Mouse (Mus musculus): ENCODE measurements around the gene Dscam. TPM values are rescaled to one million over a fixed set of nuclear protein-coding genes. Genes with fewer than 3 reads are reported as not detected.

The Dscam gene
- polyA plus RNA-seq, 1 experiment from 2014 or later, result not detected

DNA sequence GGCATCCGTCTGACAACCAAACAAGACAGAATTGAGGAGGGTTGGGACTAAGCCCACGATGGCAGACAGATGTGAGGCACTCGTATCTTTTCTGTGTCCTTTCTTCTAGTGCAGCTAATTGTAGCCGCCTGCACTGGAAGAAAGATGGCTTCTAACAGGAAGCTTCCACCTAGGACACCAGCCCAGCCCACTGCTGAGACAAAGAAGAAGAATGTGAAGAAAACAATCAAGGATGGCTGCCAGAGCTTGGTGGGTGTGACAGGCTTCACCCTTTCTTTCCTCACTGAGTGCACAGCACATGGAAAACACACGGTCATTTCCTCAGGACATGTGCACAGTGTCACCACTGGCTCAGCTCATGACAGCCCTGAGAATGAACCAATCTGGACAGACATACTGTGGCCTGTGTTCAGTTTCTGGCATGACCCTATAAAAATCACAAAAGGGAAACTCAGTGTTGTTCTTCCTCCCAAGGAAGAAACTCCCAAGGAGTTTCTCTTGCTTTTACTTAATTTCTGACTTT lies 411.4 kb downstream of the Dscam start:
- Histone ChIP-seq H3K27me3 (replicated peaks) (peaks cover 14% of the 10 kb centered on the region; the same call in 1 of the 2 replicates), H3K9me3 (replicated peaks) (no peaks in the 10 kb centered on the region), H3K36me3 (no peaks in the 10 kb centered on the region), H3K4me1 (replicated peaks) (peaks cover 23% of the 10 kb centered on the region), H3K4me2 (no peak overlapping the region), H3K4me3 (no peak overlapping the region), H3K27ac (ENCODE audit: poor library complexity, severe bottlenecking) (no peak overlapping the region), H3K9ac (no peak overlapping the region)
- WGBS, result 52% methylated on average over 5 of the region's 5 CpGs
- ATAC-seq (ENCODE audit: insufficient number of reproducible peaks, low FRiP score), result peak; percentile 82

DNA sequence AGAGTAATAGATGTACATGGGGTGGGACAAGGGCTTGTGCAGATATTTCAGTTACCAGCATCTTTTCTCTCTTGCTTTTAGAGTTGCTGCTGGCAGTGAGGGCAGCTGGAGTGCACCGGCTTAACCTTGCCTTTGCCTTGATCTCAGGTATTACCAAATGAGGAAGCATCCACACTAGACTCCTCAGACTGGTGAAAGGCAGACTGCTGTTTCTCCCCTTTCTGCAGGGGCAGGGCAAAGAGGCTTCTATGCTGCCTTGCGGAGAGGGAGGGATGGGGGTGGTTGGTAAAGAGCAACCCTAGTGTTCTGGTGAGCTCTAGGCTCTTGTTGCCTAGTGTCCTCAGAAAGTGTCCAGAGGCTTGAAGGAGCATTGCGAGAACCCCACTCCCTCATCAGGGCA lies 412.2 kb downstream of the Dscam start:
- no peaks in the 10 kb centered on the region for H3K36me3 ChIP-seq
- peaks cover 23% of the 10 kb centered on the region for H3K4me1 ChIP-seq (replicated peaks)
- H3K27me3 ChIP-seq (replicated peaks), result peaks cover 16% of the 10 kb centered on the region; the same call in 1 of the 2 replicates
- 62% methylated on average over 3 of the region's 3 CpGs for WGBS
- H3K4me2 ChIP-seq, result no peak overlapping the region
- no peaks in the 10 kb centered on the region for H3K9me3 ChIP-seq (replicated peaks)
- H3K4me3 ChIP-seq, result no peak overlapping the region
- no peak overlapping the region for H3K27ac ChIP-seq (ENCODE audit: poor library complexity, severe bottlenecking)
- no peak for ATAC-seq (ENCODE audit: insufficient number of reproducible peaks, low FRiP score)
- H3K9ac ChIP-seq, result no peak overlapping the region

DNA sequence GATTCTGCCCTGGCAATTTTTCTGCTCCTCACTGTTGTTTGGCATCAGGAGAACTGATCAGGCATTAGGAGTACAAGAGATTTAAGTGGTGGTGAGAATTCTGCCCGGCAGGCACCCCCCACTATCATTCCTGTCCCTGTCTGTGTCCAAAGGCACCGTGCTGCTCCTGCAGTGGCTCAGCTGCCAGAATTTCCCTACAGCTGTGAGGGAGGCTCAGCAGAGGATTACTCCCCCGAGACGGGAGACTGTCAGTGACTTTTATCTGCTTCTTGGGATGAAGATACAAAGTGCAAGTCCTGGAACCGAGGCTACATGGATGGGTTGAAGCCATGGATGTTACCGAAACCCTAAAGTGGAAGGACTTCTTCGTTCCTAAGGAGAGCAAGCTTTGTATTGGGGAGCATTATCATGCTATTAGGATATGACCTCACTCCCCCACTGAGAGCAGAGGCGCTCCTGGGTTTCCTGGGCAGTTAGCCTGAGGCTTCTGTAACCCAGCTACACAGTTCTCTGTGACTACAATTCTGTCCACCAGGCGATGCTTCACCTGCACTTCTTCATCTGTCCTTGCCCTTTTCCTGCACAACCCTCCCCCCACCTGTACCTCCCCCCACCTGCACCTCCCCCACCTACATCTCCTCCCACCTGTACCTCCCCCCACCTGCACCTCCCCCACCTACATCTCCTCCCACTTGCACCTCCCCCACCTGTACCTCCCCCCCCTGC lies 412.8 kb downstream of the Dscam start:
- H3K4me3 ChIP-seq, result no peak overlapping the region
- peaks cover 16% of the 10 kb centered on the region; the same call in 1 of the 2 replicates for H3K27me3 ChIP-seq (replicated peaks)
- H3K27ac ChIP-seq (ENCODE audit: poor library complexity, severe bottlenecking), result no peak overlapping the region
- peaks cover 23% of the 10 kb centered on the region for H3K4me1 ChIP-seq (replicated peaks)
- ATAC-seq (ENCODE audit: insufficient number of reproducible peaks, low FRiP score), result no peak
- peak overlapping the region; percentile 31 for H3K4me2 ChIP-seq
- H3K36me3 ChIP-seq, result no peaks in the 10 kb centered on the region
- no peaks in the 10 kb centered on the region for H3K9me3 ChIP-seq (replicated peaks)
- no peak overlapping the region for H3K9ac ChIP-seq
- WGBS, result 2% methylated on average over 9 of the region's 9 CpGs

DNA sequence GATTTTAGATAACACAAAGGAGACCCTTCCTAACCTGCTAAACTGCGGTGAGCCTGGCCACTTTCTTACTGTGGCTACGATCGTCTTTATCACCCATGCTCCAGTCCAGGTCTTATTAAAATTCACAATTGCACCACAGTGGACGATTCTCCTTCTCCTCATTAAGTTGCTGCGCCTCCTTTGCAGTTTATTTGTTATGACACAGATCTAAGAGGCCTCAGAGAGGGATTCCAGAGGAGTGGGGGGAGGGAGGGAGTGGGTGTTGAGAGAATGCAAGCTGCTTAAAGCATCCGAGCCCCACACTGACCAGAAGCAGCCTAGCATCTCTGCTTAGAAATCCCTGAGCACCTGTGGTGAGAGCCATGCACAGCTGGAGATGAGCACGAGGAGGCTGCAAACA lies 413.6 kb downstream of the Dscam start:
- Histone ChIP-seq H3K9ac (no peak overlapping the region), H3K4me2 (no peak overlapping the region), H3K4me1 (replicated peaks) (peaks cover 23% of the 10 kb centered on the region), H3K36me3 (no peaks in the 10 kb centered on the region), H3K4me3 (no peak overlapping the region), H3K9me3 (replicated peaks) (no peaks in the 10 kb centered on the region), H3K27ac (ENCODE audit: poor library complexity, severe bottlenecking) (no peak overlapping the region), H3K27me3 (replicated peaks) (peaks cover 16% of the 10 kb centered on the region; the same call in 1 of the 2 replicates)
- 18% methylated on average over 7 of the region's 7 CpGs for WGBS
- no peak for ATAC-seq (ENCODE audit: insufficient number of reproducible peaks, low FRiP score)

DNA sequence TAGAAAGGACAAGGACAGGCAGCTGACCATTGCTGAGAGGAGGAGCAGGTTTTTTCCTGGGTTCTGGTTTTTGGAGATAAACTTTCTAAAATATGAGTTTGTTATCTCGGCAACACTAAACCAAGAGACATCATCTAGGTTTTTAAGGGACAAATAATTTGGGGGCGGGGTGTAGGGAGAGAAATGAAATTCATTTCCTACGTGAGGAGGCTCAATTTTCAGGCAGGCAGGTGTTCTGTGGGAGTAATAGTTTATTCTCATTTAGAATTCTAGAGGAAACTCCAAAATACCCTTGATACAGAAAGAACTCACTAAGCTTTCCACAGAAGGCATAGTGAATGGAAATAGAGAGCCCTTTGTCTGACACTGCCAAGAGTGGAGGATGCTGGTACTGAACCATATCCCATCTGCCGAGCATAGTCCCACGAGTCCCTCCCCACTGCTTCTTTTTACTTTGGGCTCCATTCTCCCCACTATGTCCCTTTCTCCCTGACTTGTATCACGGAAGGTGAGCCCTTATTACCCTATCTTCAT lies 415.5 kb downstream of the Dscam start:
- Histone ChIP-seq H3K4me1 (replicated peaks) (peaks cover 20% of the 10 kb centered on the region), H3K36me3 (no peaks in the 10 kb centered on the region), H3K27ac (ENCODE audit: poor library complexity, severe bottlenecking) (no peak overlapping the region), H3K9ac (no peak overlapping the region), H3K27me3 (replicated peaks) (peaks cover 16% of the 10 kb centered on the region; the same call in 1 of the 2 replicates), H3K4me3 (no peak overlapping the region), H3K4me2 (no peak overlapping the region), H3K9me3 (replicated peaks) (no peaks in the 10 kb centered on the region)
- no peak for ATAC-seq (ENCODE audit: insufficient number of reproducible peaks, low FRiP score)
- WGBS, result 70% methylated on average over 6 of the region's 6 CpGs

DNA sequence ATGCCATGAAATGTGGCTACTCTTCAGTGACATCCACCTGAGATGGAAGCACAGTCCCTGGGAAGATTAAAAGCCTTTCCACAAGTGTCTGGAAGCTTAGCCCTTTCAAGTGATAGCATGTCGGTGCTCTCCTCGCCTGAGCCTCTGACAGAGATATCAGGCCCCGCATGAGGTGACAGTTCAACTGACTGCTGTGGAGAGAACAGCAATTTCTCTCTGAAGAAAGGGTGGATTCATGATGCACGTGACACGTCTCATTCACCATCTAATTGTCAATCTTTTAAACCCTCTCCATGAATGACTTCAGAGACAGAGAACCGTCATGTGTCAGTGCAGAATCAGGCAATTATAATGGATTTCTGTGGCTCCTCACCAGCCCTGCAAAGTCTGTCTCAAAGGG lies 416.2 kb downstream of the Dscam start:
- H3K36me3 ChIP-seq, result no peaks in the 10 kb centered on the region
- H3K4me2 ChIP-seq, result no peak overlapping the region
- ATAC-seq (ENCODE audit: insufficient number of reproducible peaks, low FRiP score), result no peak

DNA sequence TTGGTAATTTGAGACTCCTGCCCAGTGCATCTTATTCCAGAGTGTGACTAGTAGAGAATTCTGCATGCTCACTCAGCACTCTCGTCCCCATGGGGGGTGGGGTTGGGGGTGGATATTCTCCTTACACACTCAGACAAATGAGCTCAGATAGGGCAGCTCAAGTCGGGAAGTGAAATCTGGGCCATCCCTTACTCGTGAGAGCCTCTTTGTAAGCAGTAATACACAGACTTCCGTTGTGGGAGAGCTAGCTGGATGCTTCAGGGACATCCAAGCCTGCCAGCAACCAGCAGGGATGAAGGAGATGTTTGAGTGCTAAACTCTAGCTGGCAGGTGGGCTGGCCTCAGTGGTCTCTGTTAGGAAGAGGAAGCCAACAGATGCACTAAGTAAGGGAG lies 416.8 kb downstream of the Dscam start:
- peaks cover 20% of the 10 kb centered on the region for H3K4me1 ChIP-seq (replicated peaks)
- no peak overlapping the region for H3K4me2 ChIP-seq
- H3K9ac ChIP-seq, result no peak overlapping the region
- H3K4me3 ChIP-seq, result no peak overlapping the region
- H3K27ac ChIP-seq (ENCODE audit: poor library complexity, severe bottlenecking), result no peak overlapping the region
- no peaks in the 10 kb centered on the region for H3K36me3 ChIP-seq
- no peak for ATAC-seq (ENCODE audit: insufficient number of reproducible peaks, low FRiP score)
- peaks cover 15% of the 10 kb centered on the region; the same call in 1 of the 2 replicates for H3K27me3 ChIP-seq (replicated peaks)
- WGBS, result 33% methylated on average over 4 of the region's 4 CpGs
- H3K9me3 ChIP-seq (replicated peaks), result no peaks in the 10 kb centered on the region

More for the DNA sequence above, 416.2 kb downstream of the Dscam start:
- H3K9ac ChIP-seq, result no peak overlapping the region
- WGBS, result 34% methylated on average over 6 of the region's 6 CpGs
- H3K9me3 ChIP-seq (replicated peaks), result no peaks in the 10 kb centered on the region
- no peak overlapping the region for H3K27ac ChIP-seq (ENCODE audit: poor library complexity, severe bottlenecking)
- H3K4me1 ChIP-seq (replicated peaks), result peaks cover 20% of the 10 kb centered on the region
- no peak overlapping the region for H3K4me3 ChIP-seq
- peaks cover 16% of the 10 kb centered on the region; the same call in 1 of the 2 replicates for H3K27me3 ChIP-seq (replicated peaks)

DNA sequence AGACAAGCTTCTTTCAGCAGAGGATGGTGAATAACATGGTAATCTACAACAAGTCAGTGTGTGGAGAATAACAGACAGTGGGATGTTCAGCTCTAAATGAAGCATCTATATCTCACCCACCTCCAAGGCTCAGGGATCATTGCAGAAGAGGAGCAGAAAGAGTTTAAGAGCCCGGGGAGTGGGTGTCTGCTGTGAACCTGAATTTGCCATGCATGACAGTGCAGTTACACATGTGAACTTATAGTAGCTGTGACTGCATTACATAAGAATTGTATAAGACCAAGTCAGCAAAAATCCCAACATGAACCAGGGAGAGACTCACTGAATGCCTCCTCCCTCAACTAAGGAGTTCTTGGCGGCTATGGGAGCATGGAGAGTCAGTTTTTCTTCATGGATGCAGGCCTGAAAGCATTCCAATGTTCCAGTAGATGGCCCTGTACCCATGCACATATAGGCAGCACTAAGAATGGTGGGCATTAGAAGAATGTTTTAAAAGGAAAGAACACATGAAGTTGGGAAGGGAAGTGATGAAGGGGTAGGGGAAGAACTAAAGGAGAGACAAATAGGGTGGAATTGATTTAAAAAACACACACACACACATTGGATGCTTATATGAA lies 417.3 kb downstream of the Dscam start:
- 74% methylated on average over 2 of the region's 2 CpGs for WGBS
- Histone ChIP-seq H3K27me3 (replicated peaks) (peaks cover 11% of the 10 kb centered on the region; the same call in 1 of the 2 replicates), H3K36me3 (no peaks in the 10 kb centered on the region), H3K27ac (ENCODE audit: poor library complexity, severe bottlenecking) (no peak overlapping the region), H3K9ac (no peak overlapping the region), H3K4me1 (replicated peaks) (peaks cover 17% of the 10 kb centered on the region), H3K9me3 (replicated peaks) (no peaks in the 10 kb centered on the region), H3K4me2 (no peak overlapping the region), H3K4me3 (no peak overlapping the region)
- no peak for ATAC-seq (ENCODE audit: insufficient number of reproducible peaks, low FRiP score)

DNA sequence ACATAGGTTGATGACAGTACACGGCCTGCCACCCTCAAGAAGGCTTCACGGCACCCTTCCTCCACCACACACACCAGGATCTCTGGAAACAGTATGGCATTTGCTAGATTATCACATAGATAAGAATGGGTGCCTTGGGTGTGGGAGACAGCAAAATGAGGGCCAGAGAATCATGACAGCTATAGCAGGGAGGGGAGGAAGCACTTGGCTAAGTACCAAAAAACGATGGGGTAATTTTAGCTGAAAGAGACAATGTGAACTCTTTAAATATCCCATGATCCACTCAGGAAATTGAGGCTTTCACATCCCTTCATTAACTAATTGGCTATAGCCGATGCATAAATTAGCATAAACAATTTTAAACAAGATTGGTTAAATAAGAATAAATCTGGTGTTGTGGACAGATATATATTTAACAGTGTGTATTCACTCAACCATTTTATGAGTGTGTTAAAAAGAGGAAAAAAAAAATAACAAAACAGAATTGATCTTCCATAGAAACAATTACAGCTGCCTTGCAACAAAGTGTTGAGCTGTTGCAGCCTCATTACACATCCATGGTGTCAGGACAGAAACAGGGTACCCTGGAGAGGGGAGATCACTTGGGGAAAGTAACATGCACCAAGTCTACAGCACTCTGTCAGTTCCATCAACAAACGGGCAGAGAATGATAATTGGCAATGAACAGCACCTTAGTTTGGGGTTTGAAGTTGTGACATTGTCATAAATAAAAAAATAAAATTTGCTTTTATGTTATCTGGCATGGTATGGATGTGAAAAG lies 427.9 kb downstream of the Dscam start:
- WGBS, result 67% methylated on average over 5 of the region's 5 CpGs

DNA sequence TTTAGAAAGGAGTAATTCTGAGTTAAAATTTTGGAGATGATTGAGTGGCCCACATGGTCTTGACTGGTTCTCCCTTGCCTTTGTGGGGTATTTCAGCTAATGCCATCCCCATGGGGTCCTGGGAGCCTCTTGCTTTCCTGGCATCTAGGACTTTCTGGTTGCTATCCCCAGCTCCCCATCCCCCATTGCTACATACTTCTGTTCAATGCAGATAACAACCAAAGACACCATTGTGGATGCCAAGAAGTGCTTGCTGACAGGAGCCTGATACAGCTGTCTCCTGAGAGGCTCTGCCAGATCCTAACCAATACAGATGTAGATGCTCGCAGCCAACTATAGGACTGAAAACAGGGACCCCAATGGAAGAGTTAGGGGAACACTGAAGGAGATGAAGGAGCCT lies 429.2 kb downstream of the Dscam start:
- H3K9ac ChIP-seq, result no peak overlapping the region
- H3K4me1 ChIP-seq (replicated peaks), result peaks cover 5% of the 10 kb centered on the region; the same call in 1 of the 2 replicates
- no peak overlapping the region for H3K4me3 ChIP-seq
- H3K9me3 ChIP-seq (replicated peaks), result no peaks in the 10 kb centered on the region
- H3K4me2 ChIP-seq, result no peak overlapping the region
- no peak overlapping the region for H3K27ac ChIP-seq (ENCODE audit: poor library complexity, severe bottlenecking)
- no peaks in the 10 kb centered on the region for H3K36me3 ChIP-seq
- WGBS, result 21% methylated on average over 1 of the region's 1 CpGs
- ATAC-seq (ENCODE audit: insufficient number of reproducible peaks, low FRiP score), result no peak
- no peaks in the 10 kb centered on the region for H3K27me3 ChIP-seq (replicated peaks)

More for the DNA sequence above, 427.9 kb downstream of the Dscam start:
- ATAC-seq (ENCODE audit: insufficient number of reproducible peaks, low FRiP score), result no peak
- H3K9me3 ChIP-seq (replicated peaks), result no peaks in the 10 kb centered on the region
- no peaks in the 10 kb centered on the region for H3K27me3 ChIP-seq (replicated peaks)
- H3K4me1 ChIP-seq (replicated peaks), result peaks cover 5% of the 10 kb centered on the region; the same call in 1 of the 2 replicates
- no peak overlapping the region for H3K4me3 ChIP-seq
- H3K4me2 ChIP-seq, result no peak overlapping the region
- H3K27ac ChIP-seq (ENCODE audit: poor library complexity, severe bottlenecking), result no peak overlapping the region
- no peak overlapping the region for H3K9ac ChIP-seq
- no peaks in the 10 kb centered on the region for H3K36me3 ChIP-seq
